Mouse (Mus musculus) mouse trophoblast stem cell (cell line): ENCODE data around the gene Gcsam.

Experiments
- in situ Hi-C, 2 experiments: fragments of 300-500 bp; cut with MseI, MboI; formaldehyde crosslinking; loops; 2 replicates in 1 of 2; 3 replicates in 1 of 2; pipeline ENCODE4 v1.15.1; 2025

Gene Gcsam

GRCm38 (mm10) chr16:45644380-45644779 lies 34.2 kb downstream of the Gcsam start:
- in situ Hi-C loops, result no loop called here

DNA sequence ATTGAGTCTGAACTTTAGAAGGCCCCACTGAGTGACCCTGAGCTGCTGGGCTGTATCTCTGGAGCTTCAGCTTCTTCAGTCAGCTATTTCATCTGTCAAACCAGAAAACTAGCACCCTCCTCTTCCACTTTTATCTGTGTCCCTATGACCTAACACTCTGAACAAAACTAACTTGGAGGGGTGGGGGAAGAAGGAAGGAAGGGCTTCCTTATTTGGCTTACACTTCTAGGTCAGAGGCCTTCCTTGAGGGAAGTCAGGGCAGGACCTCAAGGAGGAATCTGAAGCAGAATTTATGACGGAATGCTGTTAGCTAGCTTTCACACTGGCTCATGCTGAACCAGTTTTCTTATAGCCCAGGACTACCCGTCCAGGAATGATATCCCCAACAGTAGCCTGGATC lies 41.3 kb downstream of the Gcsam start:
- in situ Hi-C loops, result no loop called here

DNA sequence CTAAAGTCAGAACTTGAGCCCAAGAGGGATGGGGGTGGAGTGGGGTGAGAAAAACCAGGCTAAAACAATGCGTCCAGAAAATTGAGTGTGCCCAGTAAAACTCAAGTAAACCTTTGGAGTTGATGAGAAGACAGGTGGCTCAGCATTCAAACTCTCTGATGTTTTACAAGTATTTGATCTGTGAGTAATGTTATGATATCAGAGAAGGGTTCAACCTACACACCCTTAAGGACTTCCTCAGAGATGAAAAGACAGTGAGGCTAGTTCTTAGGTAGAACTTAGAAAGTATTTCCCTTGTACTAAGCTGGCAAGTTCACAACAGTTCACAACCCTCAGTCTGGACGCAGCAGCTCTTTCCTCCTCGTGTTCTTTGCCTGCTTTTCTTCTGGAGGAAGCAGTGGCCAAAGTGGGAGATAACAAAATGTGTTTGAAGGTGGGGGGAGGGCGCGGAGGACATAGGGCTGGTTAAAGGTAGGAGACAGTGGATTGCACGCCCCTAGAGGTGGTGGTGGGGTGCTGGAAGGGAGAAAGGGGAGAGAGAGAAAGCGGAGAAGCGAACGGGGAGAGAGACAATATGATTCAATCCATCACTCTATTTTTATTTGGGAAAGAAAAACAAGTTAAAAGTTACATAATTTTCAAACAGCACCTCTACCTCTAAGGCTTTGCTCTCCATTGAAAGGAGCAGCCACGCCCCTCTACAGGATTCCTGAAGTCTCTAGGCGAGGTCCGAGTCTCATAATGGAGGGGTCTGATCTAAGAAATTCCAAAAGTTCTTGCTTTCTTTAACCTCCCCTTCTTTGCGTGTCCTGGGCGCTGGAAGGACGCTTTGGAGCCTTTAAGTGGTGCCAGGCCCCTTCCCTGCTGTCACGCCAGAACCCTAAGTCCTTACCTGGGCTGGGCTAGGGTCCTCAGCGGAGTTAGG lies 43.1 kb downstream of the Gcsam start:
- in situ Hi-C loops, result no loop called here

- in situ Hi-C loops, result no loop called here
These were observed 43.8 kb downstream of the Gcsam start, which contains the start of gene BC016579 for GRCm38 (mm10) chr16:45653934-45654332. Gene BC016579, minus strand, starts transcription at chr16:45654068.

DNA sequence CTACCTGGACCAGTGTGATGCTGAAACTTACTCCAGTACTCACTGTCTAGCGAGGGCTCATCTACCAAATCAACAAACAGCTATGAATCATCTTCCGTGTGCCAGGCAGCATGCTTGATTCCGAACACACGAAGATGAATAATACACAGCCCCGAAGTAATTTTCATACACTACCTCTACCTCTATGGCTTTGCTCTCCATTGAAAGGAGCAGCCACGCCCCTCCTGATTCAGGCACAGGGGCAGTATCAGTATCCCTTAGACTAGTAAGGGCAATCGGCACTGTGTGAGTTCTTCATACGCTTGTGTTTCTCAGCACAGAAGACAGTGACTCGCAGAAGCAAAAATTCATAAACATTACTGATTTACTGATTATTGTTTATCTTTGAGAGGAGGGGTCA lies 44.3 kb downstream of the Gcsam start:
- in situ Hi-C loops, result no loop called here

- in situ Hi-C loops, result no loop called here
These were observed 47.5 kb downstream of the Gcsam start for GRCm38 (mm10) chr16:45657574-45658159.

- in situ Hi-C loops, result no loop called here
These were observed 48.1 kb downstream of the Gcsam start for GRCm38 (mm10) chr16:45658248-45658647.

DNA sequence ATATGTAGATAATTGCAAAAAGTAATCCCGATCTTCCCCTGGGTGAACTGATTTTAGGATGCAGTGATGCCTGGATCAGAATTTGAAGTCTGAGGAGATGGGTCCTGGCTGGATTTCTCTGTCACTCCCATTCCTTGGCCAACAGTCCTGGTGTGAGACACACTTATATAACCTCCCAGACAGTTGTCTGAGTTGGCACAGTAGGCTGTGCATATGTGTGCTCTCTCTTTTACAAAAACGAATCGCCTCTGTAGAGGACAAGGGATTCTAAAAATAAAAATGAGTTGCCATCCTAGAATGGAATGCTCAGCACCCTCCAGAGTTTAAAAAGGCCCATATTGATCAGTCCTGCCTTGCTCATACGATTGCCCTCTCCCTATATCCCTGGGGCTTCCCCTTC lies 49.4 kb downstream of the Gcsam start:
- in situ Hi-C loops, result no loop called here

- in situ Hi-C loops, result no loop called here
These were observed 52.2 kb downstream of the Gcsam start for GRCm38 (mm10) chr16:45662381-45662780.

GRCm38 (mm10) chr16:45666136-45666535 lies 56.0 kb downstream of the Gcsam start:
- in situ Hi-C loops, result no loop called here

- in situ Hi-C loops, result no loop called here
These were observed 58.0 kb downstream of the Gcsam start for GRCm38 (mm10) chr16:45668178-45668577.

GRCm38 (mm10) chr16:45670005-45670404 lies 59.8 kb downstream of the Gcsam start:
- in situ Hi-C loops, result loop anchor here in 1 of 2 experiments (10.0 kb wide), 1 partner anchor 85 kb away; no protein-coding TSS in a partner anchor
